Mouse (Mus musculus) T-cell, adult 2 months (primary cell): Measurements from ENCODE around the gene Txnrd3.

Experiments used
- DNase-seq: peaks from one replicate; pipeline ENCODE4 v3.0.0; 2022; ENCODE audit warnings: low spot score

Txnrd3 gene

GRCm38 (mm10) chr6:89643798-89644270 lies at the start of gene Txnrd3:
TSS of gene Txnrd3 (plus strand) at chr6:89643988.
- peak; percentile 84 for DNase-seq

GRCm38 (mm10) chr6:89595018-89595776 lies 48.6 kb upstream of the Txnrd3 start, which contains the start of gene Chchd6:
TSS of gene Chchd6 (minus strand) at chr6:89595652.
- peak; percentile 89 for DNase-seq

- no peak for DNase-seq
These were observed 48.0 kb upstream of the Txnrd3 start for GRCm38 (mm10) chr6:89595777-89596146.

GRCm38 (mm10) chr6:89596510-89596909 lies 47.3 kb upstream of the Txnrd3 start:
- no peak for DNase-seq

- no peak for DNase-seq
These were observed 37.7 kb upstream of the Txnrd3 start for GRCm38 (mm10) chr6:89606096-89606495.

GRCm38 (mm10) chr6:89607999-89608398 lies 35.8 kb upstream of the Txnrd3 start:
- DNase-seq = no peak

GRCm38 (mm10) chr6:89613336-89614106 lies 30.3 kb upstream of the Txnrd3 start:
- no peak for DNase-seq

GRCm38 (mm10) chr6:89614107-89614471 lies 29.7 kb upstream of the Txnrd3 start:
- no peak for DNase-seq

GRCm38 (mm10) chr6:89614596-89615372 lies 29.0 kb upstream of the Txnrd3 start:
- DNase-seq = no peak

- DNase-seq = no peak
These were observed 28.4 kb upstream of the Txnrd3 start for GRCm38 (mm10) chr6:89615373-89615755.

GRCm38 (mm10) chr6:89622647-89623046 lies 21.1 kb upstream of the Txnrd3 start:
- no peak for DNase-seq

- no peak for DNase-seq
These were observed 15.6 kb upstream of the Txnrd3 start for GRCm38 (mm10) chr6:89628045-89628785.

GRCm38 (mm10) chr6:89631809-89632562 lies 11.8 kb upstream of the Txnrd3 start:
- DNase-seq = peak; percentile 73

- no peak for DNase-seq
These were observed 10.7 kb upstream of the Txnrd3 start for GRCm38 (mm10) chr6:89633115-89633514.

GRCm38 (mm10) chr6:89634400-89634799 lies 9.4 kb upstream of the Txnrd3 start:
- no peak for DNase-seq

- DNase-seq = no peak
These were observed 5.8 kb upstream of the Txnrd3 start for GRCm38 (mm10) chr6:89637977-89638376.

- peak; percentile 12 for DNase-seq
These were observed 4.8 kb upstream of the Txnrd3 start for GRCm38 (mm10) chr6:89639025-89639424.

GRCm38 (mm10) chr6:89644271-89645075 lies 685 bp downstream of the Txnrd3 start:
- DNase-seq = peak; percentile 91

- no peak for DNase-seq
These were observed 6.1 kb downstream of the Txnrd3 start for GRCm38 (mm10) chr6:89649897-89650296.

- DNase-seq = no peak
These were observed 8.0 kb downstream of the Txnrd3 start for GRCm38 (mm10) chr6:89651770-89652169.
